15 mouse cellular contexts compared by ENCODE assay signal in the genomic region with DNA sequence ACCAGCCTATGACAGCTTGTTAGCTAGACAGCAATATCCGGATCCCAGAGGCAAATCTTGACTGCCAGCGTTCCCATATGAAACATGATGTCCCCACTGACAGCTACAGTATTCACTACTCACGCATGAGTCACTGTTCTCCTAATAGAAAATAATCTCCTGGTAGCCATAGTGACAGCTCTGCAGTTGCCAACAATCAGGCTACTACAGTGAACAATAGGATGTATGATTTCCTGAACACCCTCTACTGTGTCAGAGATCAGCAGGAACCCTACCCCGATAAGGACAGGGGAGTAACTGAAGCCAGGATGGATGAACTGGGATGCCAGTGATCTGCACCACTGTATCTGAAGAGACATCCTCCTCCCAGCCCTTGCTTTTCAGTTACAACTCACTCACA.
DNase-seq lines count a peak whose midpoint lies in the region; ATAC-seq and TF ChIP-seq lines count a peak whose summit lies in the region.
"Had no signal": no experiment of that assay in that cellular context is flagged by ENCODE, and none has a peak within 500 bp of the region (broad histone marks: within the 10 kb centered on the region; RNA-seq: fewer than 3 reads in every experiment).

No protein-coding gene starts in this region.

- no peak for ATAC-seq in kidney, postnatal 0 days (replicated peaks; ENCODE audit: low FRiP score, low read depth)
- ATAC-seq in midbrain, postnatal 0 days (ENCODE audit: low FRiP score), result peak; percentile 56; the same call in 1 of the 2 replicates
- ATAC-seq: forebrain, embryonic 14.5 days had no signal

- no peak for TF ChIP-seq CTCF in kidney, postnatal 0 days (IDR thresholded peaks at IDR 0.05; ENCODE audit: low read depth)
- no peak for TF ChIP-seq CTCF in midbrain, postnatal 0 days (IDR thresholded peaks at IDR 0.05)

- no peak overlapping the region for H3K27ac ChIP-seq in kidney, postnatal 0 days
- H3K27ac ChIP-seq in midbrain, postnatal 0 days (ENCODE audit: low read depth, low read length), result no peak overlapping the region
- no peak overlapping the region for H3K27ac ChIP-seq in midbrain, embryonic 10.5 days (replicated peaks)
- H3K27ac ChIP-seq: liver, embryonic 14.5 days; midbrain, embryonic 12.5 days had no signal

- no peak overlapping the region for H3K4me3 ChIP-seq in kidney, postnatal 0 days (replicated peaks; ENCODE audit: low read depth, low read length)
- no peak overlapping the region for H3K4me3 ChIP-seq in midbrain, postnatal 0 days (ENCODE audit: low read depth, low read length)
- H3K4me3 ChIP-seq in midbrain, embryonic 10.5 days, result no peak overlapping the region
- H3K4me3 ChIP-seq: midbrain, embryonic 12.5 days had no signal

- no peaks in the 10 kb centered on the region for H3K36me3 ChIP-seq in kidney, postnatal 0 days (ENCODE audit: insufficient read depth, low read length)
- H3K36me3 ChIP-seq in midbrain, postnatal 0 days (ENCODE audit: insufficient read depth, low read length), result no peaks in the 10 kb centered on the region
- no peaks in the 10 kb centered on the region for H3K36me3 ChIP-seq in midbrain, embryonic 10.5 days
- H3K36me3 ChIP-seq: midbrain, embryonic 12.5 days had no signal

- H3K4me2 ChIP-seq in kidney, postnatal 0 days (ENCODE audit: low read length), result no peak overlapping the region
- H3K4me2 ChIP-seq in midbrain, postnatal 0 days (ENCODE audit: low read depth, low read length, poor library complexity, severe bottlenecking), result no peak overlapping the region
- H3K4me2 ChIP-seq: midbrain, embryonic 12.5 days had no signal

- no peaks in the 10 kb centered on the region for H3K9me3 ChIP-seq in kidney, postnatal 0 days (replicated peaks; ENCODE audit: low read length)
- H3K9me3 ChIP-seq in midbrain, postnatal 0 days (ENCODE audit: low read length), result no peaks in the 10 kb centered on the region
- no peaks in the 10 kb centered on the region for H3K9me3 ChIP-seq in midbrain, embryonic 10.5 days (replicated peaks)
- H3K9me3 ChIP-seq: midbrain, embryonic 12.5 days had no signal

- 70% methylated on average over 4 of the region's 4 CpGs for WGBS in kidney, postnatal 0 days
- 60% methylated on average over 4 of the region's 4 CpGs for WGBS in midbrain, postnatal 0 days
- 80% methylated on average over 4 of the region's 4 CpGs for WGBS in midbrain, embryonic 10.5 days

- H3K27me3 ChIP-seq in kidney, postnatal 0 days (ENCODE audit: insufficient read depth, low read length), result no peaks in the 10 kb centered on the region
- H3K27me3 ChIP-seq in midbrain, postnatal 0 days (ENCODE audit: insufficient read depth, low read length), result no peaks in the 10 kb centered on the region
- no peaks in the 10 kb centered on the region for H3K27me3 ChIP-seq in midbrain, embryonic 10.5 days (ENCODE audit: low read depth, poor library complexity, severe bottlenecking)
- H3K27me3 ChIP-seq: midbrain, embryonic 12.5 days had no signal

- DNase-seq in adrenal gland, adult 2 months, result peak; percentile 14
- no peak for DNase-seq in adrenal gland, postnatal 4 days (ENCODE audit: low spot score in 2 of 2)
- peak; percentile 0 for DNase-seq in kidney, postnatal 0 days (ENCODE audit: low spot score)
- no peak for DNase-seq in kidney, postnatal 14 days
- DNase-seq in midbrain, postnatal 0 days (ENCODE audit: low spot score), result no peak
- no peak for DNase-seq in midbrain, embryonic 10.5 days (ENCODE audit: low spot score)
- peak; percentile 3 to 32 for DNase-seq in layer of hippocampus, postnatal 14 days (ENCODE audit: low spot score in 2 of 2)
- DNase-seq in ovary, adult 18-20 months (ENCODE audit: low spot score), result no peak
- DNase-seq: cerebellum, adult 9-10 months; kidney, adult 8-10 months; lung, postnatal 4 days; right cerebral cortex, postnatal 14 days had no signal

- no peak overlapping the region for H3K9ac ChIP-seq in kidney, postnatal 0 days (ENCODE audit: low read depth, low read length)
- H3K9ac ChIP-seq in midbrain, postnatal 0 days (replicated peaks; ENCODE audit: low read length, poor library complexity, severe bottlenecking), result no peak overlapping the region
- H3K9ac ChIP-seq: liver, embryonic 14.5 days; midbrain, embryonic 12.5 days had no signal

- H3K4me1 ChIP-seq in kidney, postnatal 0 days (replicated peaks; ENCODE audit: insufficient read depth, low read length), result no peaks in the 10 kb centered on the region
- no peaks in the 10 kb centered on the region for H3K4me1 ChIP-seq in midbrain, postnatal 0 days (ENCODE audit: insufficient read depth, low read length)
- no peaks in the 10 kb centered on the region for H3K4me1 ChIP-seq in midbrain, embryonic 10.5 days
- H3K4me1 ChIP-seq: midbrain, embryonic 12.5 days had no signal

Comparison
In these comparisons a context has a peak if more than half of its experiments do, and no peak if none do; other contexts are left out.
1. DNase-seq: peak in adrenal gland, adult 2 months (single experiment), kidney, postnatal 0 days (single experiment) and layer of hippocampus, postnatal 14 days (2 of 2); none in adrenal gland, postnatal 4 days (0 of 2), kidney, postnatal 14 days (single experiment), midbrain, postnatal 0 days (single experiment), midbrain, embryonic 10.5 days (single experiment) and ovary, adult 18-20 months (single experiment).